27 mouse cellular contexts compared by ENCODE assay signal in the genomic region with DNA sequence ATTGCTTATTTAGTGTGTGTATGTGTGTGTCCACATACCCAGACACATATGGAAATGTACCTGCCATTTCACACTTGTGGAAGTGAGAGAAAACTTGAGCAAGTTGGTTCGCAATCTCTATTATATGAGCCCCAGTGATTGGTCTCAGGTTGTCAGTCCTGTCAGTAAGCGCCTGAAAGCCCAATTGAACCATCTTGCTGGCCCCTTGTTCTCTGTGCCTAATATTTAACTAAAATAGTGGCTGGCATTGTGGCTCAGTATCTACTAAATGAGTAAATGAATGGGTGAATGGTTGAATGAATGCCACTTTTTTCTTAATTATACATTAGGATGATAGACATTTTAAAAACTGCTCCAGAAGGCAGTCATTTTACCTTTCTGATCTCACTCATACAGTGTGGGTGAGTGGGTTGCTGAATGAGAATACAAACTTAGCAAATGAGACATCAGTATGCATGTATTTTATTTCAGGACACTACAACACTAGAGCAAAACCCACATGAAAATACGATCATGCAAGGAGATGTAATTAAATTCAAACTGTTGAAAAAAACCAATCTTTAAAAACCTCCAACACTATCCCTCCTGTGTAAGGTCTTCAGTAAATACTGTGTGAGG.
"Had no signal": no experiment of that assay in that cellular context is flagged by ENCODE, and none has a peak within 500 bp of the region (broad histone marks: within the 10 kb centered on the region; RNA-seq: fewer than 3 reads in every experiment).

No protein-coding gene starts in this region.

- ATAC-seq: hindbrain, postnatal 0 days; intestine, embryonic 16.5 days; liver, embryonic 12.5 days had no signal

- H3K4me2 ChIP-seq: heart, embryonic 11.5 days; heart, embryonic 13.5 days; heart, embryonic 15.5 days; hindbrain, embryonic 13.5 days; hindbrain, embryonic 15.5 days; kidney, embryonic 15.5 days; limb, embryonic 13.5 days; limb, embryonic 15.5 days; liver, embryonic 12.5 days had no signal

- H3K9me3 ChIP-seq: heart, embryonic 13.5 days; heart, embryonic 15.5 days; hindbrain, embryonic 13.5 days; hindbrain, embryonic 15.5 days; kidney, embryonic 15.5 days; limb, embryonic 13.5 days; limb, embryonic 15.5 days; liver, embryonic 12.5 days had no signal

- H3K4me3 ChIP-seq: heart, adult 2 months; heart, embryonic 13.5 days; heart, embryonic 15.5 days; hindbrain, embryonic 13.5 days; hindbrain, embryonic 15.5 days; kidney, embryonic 15.5 days; limb, embryonic 13.5 days; limb, embryonic 15.5 days; liver, embryonic 12.5 days had no signal

- H3K27ac ChIP-seq: heart, adult 2 months; heart, embryonic 13.5 days; heart, embryonic 15.5 days; hindbrain, embryonic 13.5 days; hindbrain, embryonic 15.5 days; hindbrain, postnatal 0 days; kidney, embryonic 15.5 days; kidney, postnatal 0 days; limb, embryonic 13.5 days; limb, embryonic 15.5 days; liver, embryonic 12.5 days; liver, embryonic 14.5 days had no signal

- H3K9ac ChIP-seq: heart, embryonic 13.5 days; heart, embryonic 15.5 days; hindbrain, embryonic 13.5 days; hindbrain, embryonic 15.5 days; kidney, embryonic 15.5 days; limb, embryonic 13.5 days; limb, embryonic 15.5 days; liver, embryonic 12.5 days; liver, embryonic 14.5 days had no signal

- DNase-seq: gastrocnemius, postnatal 14 days; gastrocnemius, postnatal 36 days; heart, adult 11 months; heart, adult 2 months; heart, postnatal 14 days; heart, postnatal 36 days; kidney, adult 11 months; kidney, adult 2 months; kidney, adult 9 months; kidney, postnatal 14 days; kidney, postnatal 36 days; layer of hippocampus, adult 9-11 months; layer of hippocampus, postnatal 36 days; left cerebral cortex, postnatal 4 days had no signal

- H3K36me3 ChIP-seq: heart, embryonic 13.5 days; heart, embryonic 15.5 days; hindbrain, embryonic 13.5 days; hindbrain, embryonic 15.5 days; kidney, embryonic 15.5 days; limb, embryonic 13.5 days; limb, embryonic 15.5 days; liver, embryonic 12.5 days had no signal

- H3K4me1 ChIP-seq: heart, embryonic 13.5 days; heart, embryonic 15.5 days; kidney, embryonic 15.5 days; limb, embryonic 13.5 days; limb, embryonic 15.5 days; liver, embryonic 12.5 days had no signal

- H3K27me3 ChIP-seq: heart, embryonic 13.5 days; heart, embryonic 15.5 days; hindbrain, embryonic 13.5 days; hindbrain, embryonic 15.5 days; kidney, embryonic 15.5 days; limb, embryonic 13.5 days; limb, embryonic 15.5 days; liver, embryonic 12.5 days had no signal
